Comparison of ENCODE assay signal across 15 mouse cellular contexts in the genomic region with DNA sequence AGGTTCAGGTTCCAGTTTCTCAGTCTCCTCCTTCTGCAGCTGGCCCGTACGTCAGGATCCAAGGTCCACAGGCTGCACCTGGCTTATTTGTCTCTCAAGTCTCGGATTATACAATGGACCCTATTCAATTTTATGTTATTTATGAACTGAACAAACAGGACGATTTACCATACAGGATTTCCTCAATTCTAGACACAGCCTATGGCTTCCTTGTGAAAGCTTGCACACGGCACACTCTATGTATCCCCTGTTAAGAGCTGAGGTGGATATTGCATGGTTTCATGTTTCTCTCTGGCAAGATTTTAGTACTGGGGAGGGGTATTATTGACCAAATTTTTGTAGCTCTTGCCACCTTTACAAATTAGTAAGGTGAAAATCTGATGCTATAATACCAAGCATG.
"Had no signal": no experiment of that assay in that cellular context is flagged by ENCODE, and none has a peak within 500 bp of the region (broad histone marks: within the 10 kb centered on the region; RNA-seq: fewer than 3 reads in every experiment).

No protein-coding gene starts in this region.

- ATAC-seq: liver, postnatal 0 days; midbrain, embryonic 13.5 days; midbrain, embryonic 15.5 days had no signal

- H3K4me3 ChIP-seq: lung, embryonic 15.5 days; megakaryocyte, embryonic 14.5 days; midbrain, embryonic 13.5 days; midbrain, embryonic 15.5 days; neural tube, embryonic 12.5 days had no signal

- H3K27me3 ChIP-seq: lung, embryonic 15.5 days; megakaryocyte, embryonic 14.5 days; midbrain, embryonic 13.5 days; midbrain, embryonic 15.5 days; neural tube, embryonic 12.5 days had no signal

- H3K4me2 ChIP-seq: lung, embryonic 15.5 days; midbrain, embryonic 11.5 days; midbrain, embryonic 13.5 days; midbrain, embryonic 15.5 days; neural tube, embryonic 12.5 days had no signal

- H3K9me3 ChIP-seq: lung, embryonic 15.5 days; megakaryocyte, embryonic 14.5 days; midbrain, embryonic 13.5 days; midbrain, embryonic 15.5 days; neural tube, embryonic 12.5 days had no signal

- H3K4me1 ChIP-seq: megakaryocyte, embryonic 14.5 days; midbrain, embryonic 13.5 days; neural tube, embryonic 12.5 days had no signal

- H3K9ac ChIP-seq: liver, postnatal 0 days; lung, embryonic 15.5 days; midbrain, embryonic 13.5 days; midbrain, embryonic 15.5 days; neural tube, embryonic 12.5 days had no signal

- H3K36me3 ChIP-seq: lung, embryonic 15.5 days; midbrain, embryonic 13.5 days; midbrain, embryonic 15.5 days; neural tube, embryonic 12.5 days had no signal

- DNase-seq: liver, postnatal 0 days; lung, adult 2 months; lung, postnatal 14 days; lung, postnatal 36 days; right cerebral cortex, postnatal 14 days; spleen, adult 18-20 months; thymus, postnatal 14 days; thymus, postnatal 36 days had no signal

- H3K27ac ChIP-seq: lung, embryonic 15.5 days; macrophage; midbrain, embryonic 13.5 days; midbrain, embryonic 15.5 days; neural tube, embryonic 12.5 days had no signal
